Mouse (Mus musculus): ENCODE data around the gene Ccdc162.
A peak's percentile ranks its signal among the peaks of the same experiment; 100 is the strongest.

The Ccdc162 gene

GRCm38 (mm10) chr10:41573190-41573589, 143.2 kb downstream of the Ccdc162 start:
- DNase-seq, result peak; percentile 46

- no peak for DNase-seq
Observed at GRCm38 (mm10) chr10:41572274-41572673, 144.2 kb downstream of the Ccdc162 start.

DNA sequence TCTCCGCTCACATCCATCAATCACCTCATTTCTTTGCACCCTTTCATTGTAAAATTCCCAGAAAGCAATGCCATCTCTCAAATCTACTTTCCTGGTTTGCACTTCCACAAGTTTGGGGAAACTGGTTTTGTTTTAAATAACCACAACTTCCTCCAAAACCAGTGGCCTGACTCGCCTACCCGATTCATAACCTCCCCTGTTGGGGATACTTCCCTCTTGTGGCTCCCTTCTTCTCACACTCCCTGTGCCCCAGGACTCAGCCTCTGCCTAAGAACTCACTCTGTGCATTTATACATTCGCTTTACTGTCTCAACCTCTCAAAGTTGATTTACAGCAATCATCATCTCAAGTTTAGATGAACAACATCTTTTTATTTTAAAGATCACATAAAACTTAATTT, 145.4 kb downstream of the Ccdc162 start:
- no peak for DNase-seq

- DNase-seq, result no peak
Observed at GRCm38 (mm10) chr10:41568306-41568705, 148.1 kb downstream of the Ccdc162 start.

DNA sequence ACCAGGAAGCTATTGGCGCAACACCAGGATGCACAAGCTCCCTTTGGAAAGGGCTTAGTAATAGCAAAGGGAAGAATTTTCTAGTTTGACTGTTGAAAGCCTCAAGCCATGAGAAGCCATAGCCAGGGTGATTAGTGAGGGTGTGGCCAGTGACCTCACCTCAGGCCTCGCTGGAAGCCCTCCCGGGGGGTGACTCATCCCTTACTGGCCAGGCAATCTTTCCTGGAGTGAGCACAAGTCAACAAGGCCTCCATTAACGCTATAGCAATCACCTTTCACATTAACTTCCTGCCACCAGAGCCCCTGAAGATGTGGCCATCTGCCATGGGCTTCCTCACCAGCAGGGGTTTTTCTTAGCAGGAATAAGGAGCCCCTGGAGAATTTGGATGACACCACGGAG, 151.3 kb downstream of the Ccdc162 start:
- no peak for DNase-seq

DNA sequence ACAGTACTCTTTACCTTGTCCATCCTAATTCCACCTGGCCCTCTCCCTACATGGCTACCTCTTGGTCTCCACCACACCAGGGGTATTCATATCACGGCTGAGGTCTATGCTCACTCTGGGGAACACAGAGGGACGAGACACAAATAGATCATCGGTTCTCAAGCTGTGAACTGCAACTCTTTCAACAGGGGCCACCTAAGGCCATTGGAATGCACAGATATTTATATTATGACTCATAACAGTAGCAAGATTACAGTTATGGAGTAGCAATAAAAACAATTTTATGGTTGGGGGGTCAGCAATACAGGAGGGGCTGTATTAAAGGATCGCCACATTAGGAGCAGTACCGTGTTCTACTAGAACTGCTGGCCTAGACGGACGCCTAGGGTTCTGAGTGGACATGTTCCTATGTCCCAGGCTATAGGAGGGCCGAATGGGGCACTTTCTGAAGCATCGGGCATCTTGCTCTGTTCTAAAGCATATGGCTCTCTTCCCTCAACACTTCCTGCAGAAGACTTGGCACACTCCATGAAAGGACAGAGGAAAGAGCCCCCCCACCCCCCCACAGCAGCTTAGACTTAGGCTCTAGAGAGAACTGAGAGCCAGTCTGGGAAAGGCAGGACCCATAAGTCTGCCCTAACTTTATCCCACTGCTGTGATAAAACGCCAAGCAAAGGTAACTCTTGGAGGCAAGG, 154.6 kb downstream of the Ccdc162 start:
- no peak for DNase-seq

DNA sequence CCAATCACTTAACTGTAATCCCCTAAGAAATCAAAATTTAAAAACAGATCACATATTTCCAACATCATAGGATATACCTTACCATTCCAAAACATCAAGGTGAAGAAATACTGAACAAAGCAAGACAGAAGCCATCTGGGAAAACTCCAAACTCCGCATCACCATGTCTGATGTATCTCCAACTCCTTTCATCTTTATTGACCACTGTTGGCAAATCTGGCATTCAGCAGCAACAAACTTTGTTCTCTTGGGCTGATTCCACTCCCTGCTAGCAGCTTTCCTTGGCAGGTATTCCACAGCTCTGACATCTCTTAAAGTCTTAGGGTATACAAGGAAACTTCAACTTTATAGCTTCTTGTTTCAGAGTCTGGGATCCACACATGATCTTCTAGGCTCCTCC, 158.0 kb downstream of the Ccdc162 start:
- DNase-seq, result no peak

- no peak for DNase-seq
Observed at GRCm38 (mm10) chr10:41555081-41555480, 161.4 kb downstream of the Ccdc162 start.

- DNase-seq, result no peak
Observed at GRCm38 (mm10) chr10:41553711-41554110, 162.7 kb downstream of the Ccdc162 start.

- DNase-seq, result peak; percentile 58
Observed at GRCm38 (mm10) chr10:41552847-41553589, 163.4 kb downstream of the Ccdc162 start.

GRCm38 (mm10) chr10:41552319-41552718, 164.1 kb downstream of the Ccdc162 start:
- no peak for DNase-seq

GRCm38 (mm10) chr10:41550711-41551110, 165.7 kb downstream of the Ccdc162 start:
- DNase-seq, result no peak

DNA sequence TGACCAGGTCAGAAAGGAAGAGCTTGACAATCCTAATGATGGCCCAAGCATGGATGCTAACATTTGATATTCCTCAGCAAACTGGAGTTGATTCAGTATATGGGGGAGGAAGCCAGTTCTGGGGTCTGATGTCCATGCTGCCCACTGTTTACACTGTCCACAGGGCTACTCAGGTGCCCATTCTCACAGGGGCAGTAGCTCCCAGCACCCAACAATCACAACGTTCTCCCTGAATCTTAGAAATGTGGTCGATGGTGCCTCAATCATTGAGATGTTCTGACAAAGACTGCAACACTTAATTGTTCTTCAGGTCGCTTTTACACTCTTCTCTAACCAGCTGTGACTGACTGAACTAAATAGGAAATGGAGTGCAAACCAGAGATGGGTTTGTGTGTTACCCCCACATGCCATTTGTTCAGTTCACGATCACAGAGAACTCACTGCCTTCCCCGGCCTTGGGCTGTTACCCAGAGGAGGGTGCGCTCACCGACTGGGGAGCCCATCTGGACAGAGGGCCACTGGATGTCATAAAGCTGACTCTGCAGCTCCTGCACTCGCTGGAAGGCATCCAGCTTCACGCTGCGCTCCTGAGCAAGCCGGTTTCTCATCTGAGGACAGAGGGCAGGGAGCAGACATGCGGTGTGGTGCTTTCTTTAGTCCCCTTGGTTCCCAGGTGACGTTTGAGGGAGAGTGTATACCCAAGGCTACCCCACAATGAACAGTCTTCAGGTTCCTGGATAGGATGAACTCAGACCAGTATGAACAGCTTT, 169.9 kb downstream of the Ccdc162 start:
- DNase-seq, result no peak

DNA sequence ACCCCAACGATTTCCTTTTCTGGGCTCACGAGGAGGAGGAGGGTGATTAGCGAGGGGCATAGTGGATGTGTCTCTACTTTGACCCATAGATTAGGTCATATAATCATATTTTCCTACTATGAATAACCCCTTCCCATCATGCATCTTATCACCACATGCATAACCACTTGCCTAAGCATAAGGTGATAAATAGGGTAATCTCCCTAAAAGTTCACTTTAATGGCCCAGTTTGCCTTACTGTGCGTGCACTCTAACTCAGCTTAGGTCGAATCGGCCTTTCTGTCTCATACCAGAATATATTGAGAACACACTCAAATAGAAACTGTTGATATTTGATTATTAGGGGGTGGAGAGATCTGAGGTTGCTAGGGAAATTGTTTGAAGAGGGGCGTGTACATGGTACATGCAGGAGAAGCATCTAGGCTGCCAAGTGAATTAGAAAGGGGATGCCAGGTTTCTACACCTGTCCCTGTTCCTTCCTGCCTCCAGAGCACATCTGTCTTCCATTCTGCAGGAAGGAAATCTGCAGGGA, 171.1 kb downstream of the Ccdc162 start:
- no peak for DNase-seq

- no peak for DNase-seq
Observed at GRCm38 (mm10) chr10:41544481-41545190, 171.8 kb downstream of the Ccdc162 start.

DNA sequence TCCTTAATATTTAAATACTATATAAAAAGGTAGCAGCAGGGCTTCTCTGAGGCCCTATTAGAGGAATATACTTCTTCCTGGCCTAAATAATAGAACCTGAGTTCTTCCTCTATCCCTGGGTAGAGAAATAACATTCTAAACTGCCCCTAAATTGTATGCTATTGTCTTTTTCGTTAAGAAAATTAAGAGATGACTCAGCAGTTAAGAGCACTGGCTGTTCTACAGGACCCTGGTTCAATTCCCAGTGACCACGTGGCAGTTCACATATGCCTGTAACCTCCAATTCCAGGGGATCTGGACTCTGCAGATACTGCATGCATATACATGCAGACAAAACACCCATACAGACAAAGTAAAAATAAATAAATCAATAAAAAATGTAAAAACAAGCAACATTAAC, 172.6 kb downstream of the Ccdc162 start:
- DNase-seq, result no peak

GRCm38 (mm10) chr10:41543439-41543838, 173.0 kb downstream of the Ccdc162 start:
- no peak for DNase-seq

DNA sequence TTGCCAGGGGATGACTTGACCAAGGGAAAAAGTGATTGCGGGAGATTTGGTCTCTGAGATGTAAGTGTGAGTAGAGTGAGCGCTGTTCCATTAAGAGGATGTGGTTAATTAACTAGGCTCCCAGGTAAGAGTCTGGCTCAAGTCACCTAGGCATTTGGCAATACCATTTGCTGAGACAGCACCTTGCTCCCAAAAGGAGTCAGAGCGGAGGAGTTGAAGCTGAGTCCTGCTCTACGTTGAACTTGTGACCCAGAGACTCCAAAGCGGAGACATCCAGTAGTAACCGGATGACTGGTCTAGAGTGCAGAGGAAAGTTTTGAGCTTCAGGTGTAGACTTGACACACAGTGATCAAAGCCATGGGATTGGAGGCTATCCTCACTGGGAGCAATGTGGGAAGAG, 174.4 kb downstream of the Ccdc162 start:
- no peak for DNase-seq

DNA sequence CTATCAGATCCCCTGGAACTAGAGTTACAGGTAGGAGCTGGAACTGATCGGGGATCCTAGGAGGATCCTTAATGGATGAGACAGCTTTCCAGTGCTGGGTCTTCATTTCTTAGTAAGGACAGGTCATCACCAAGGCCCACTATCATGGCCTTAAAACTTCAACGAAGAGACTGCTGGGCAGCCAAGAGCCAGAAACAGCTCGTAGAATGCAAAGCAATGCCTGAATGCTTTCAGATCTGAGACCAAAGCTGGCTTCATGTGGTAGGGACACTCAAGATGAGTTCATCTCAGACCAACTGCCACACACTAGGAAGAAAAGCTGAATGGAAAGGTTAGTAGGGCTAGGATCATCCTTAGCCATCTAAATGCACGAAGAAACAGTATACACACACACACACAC, 177.4 kb downstream of the Ccdc162 start:
- no peak for DNase-seq

- DNase-seq, result no peak
Observed at GRCm38 (mm10) chr10:41537983-41538330, 178.5 kb downstream of the Ccdc162 start.

GRCm38 (mm10) chr10:41537226-41537982, 179.0 kb downstream of the Ccdc162 start:
- DNase-seq, result no peak

GRCm38 (mm10) chr10:41536714-41537113, 179.7 kb downstream of the Ccdc162 start:
- DNase-seq, result no peak
